Mouse (Mus musculus) ES-Bruce4 (cell line): Measurements from ENCODE around the gene Srl. TPM values are rescaled to one million over a fixed set of nuclear protein-coding genes. Genes with fewer than 3 reads are reported as not detected.

Experiments
- H3K27ac ChIP-seq: 2 replicates; pipeline ENCODE4 v1.5.1; 2012; ENCODE audit warnings: low read length, inconsistent platforms; ENCODE audit not compliant: insufficient read depth
- H3K27me3 ChIP-seq: 2 replicates; pipeline ENCODE4 v1.6.1; 2012; ENCODE audit warnings: mild to moderate bottlenecking, low read length, inconsistent platforms; ENCODE audit not compliant: control insufficient read depth, poor library complexity, insufficient read depth, severe bottlenecking
- H3K36me3 ChIP-seq: 2 replicates; pipeline ENCODE4 v1.6.1; 2012; ENCODE audit warnings: inconsistent platforms, mild to moderate bottlenecking, low read length, moderate library complexity; ENCODE audit not compliant: control insufficient read depth, poor library complexity, insufficient read depth, severe bottlenecking
- H3K4me1 ChIP-seq: one replicate; pipeline ENCODE4 v1.8.1; 2011; ENCODE audit warnings: low read length; ENCODE audit not compliant: control insufficient read depth, insufficient read depth
- H3K4me3 ChIP-seq: 2 replicates; pipeline ENCODE4 v1.5.1; 2011; ENCODE audit warnings: low read depth, mild to moderate bottlenecking, low read length
- H3K9ac ChIP-seq: 2 replicates; pipeline ENCODE4 v1.6.1; 2012; ENCODE audit warnings: low read depth, mild to moderate bottlenecking, inconsistent platforms; ENCODE audit not compliant: poor library complexity, severe bottlenecking
- H3K9me3 ChIP-seq: replicated peaks from 2 replicates; pipeline ENCODE4 v1.6.1; 2012; ENCODE audit warnings: mild to moderate bottlenecking, low read length, inconsistent platforms; ENCODE audit not compliant: control insufficient read depth, poor library complexity, insufficient read depth, severe bottlenecking
- CTCF ChIP-seq: IDR thresholded peaks from one replicate; pipeline ENCODE4 v1.8.1; 2011; ENCODE audit warnings: low read depth, low read length
- EP300 ChIP-seq: IDR thresholded peaks from 2 replicates; pipeline ENCODE4 v1.6.1; 2011; ENCODE audit warnings: low read depth, low read length; ENCODE audit not compliant: insufficient read depth
- POLR2A ChIP-seq: IDR thresholded peaks from one replicate; pipeline ENCODE4 v1.8.1; 2011; ENCODE audit warnings: low read length; ENCODE audit not compliant: insufficient read depth
- polyA plus RNA-seq: library from polyadenylated mRNA; stranded (reverse); fragments of >200 nt; gene quantifications from 2 replicates; pipeline ENCODE4 v1.2.4, GENCODE M21; 2011; ENCODE audit warnings: low read depth; ENCODE audit not compliant: missing spikeins, insufficient read depth, insufficient read length

Gene Srl
- polyA plus RNA-seq, 1 experiment = 30.0 TPM

- Histone ChIP-seq H3K4me1 (no peaks in the 10 kb centered on the region), H3K27ac (no peak overlapping the region), H3K4me3 (no peak overlapping the region), H3K9ac (no peak overlapping the region), H3K27me3 (no peaks in the 10 kb centered on the region), H3K9me3 (no peaks in the 10 kb centered on the region), H3K36me3 (no peaks in the 10 kb centered on the region)
- TF ChIP-seq EP300 = no peak
- TF ChIP-seq POLR2A = no peak
- no peak for TF ChIP-seq CTCF
Measured at GRCm38 (mm10) chr16:4570737-4571136, 29.1 kb upstream of the Srl start.

- H3K4me3 ChIP-seq = no peak overlapping the region
- H3K9ac ChIP-seq = no peak overlapping the region
- H3K9me3 ChIP-seq = no peaks in the 10 kb centered on the region
- no peak overlapping the region for H3K27ac ChIP-seq
- H3K27me3 ChIP-seq = no peaks in the 10 kb centered on the region
- no peaks in the 10 kb centered on the region for H3K4me1 ChIP-seq
- no peaks in the 10 kb centered on the region for H3K36me3 ChIP-seq
- TF ChIP-seq CTCF (peak; percentile 83), POLR2A (no peak), EP300 (no peak)
Measured at GRCm38 (mm10) chr16:4567912-4568311, 26.3 kb upstream of the Srl start.

DNA sequence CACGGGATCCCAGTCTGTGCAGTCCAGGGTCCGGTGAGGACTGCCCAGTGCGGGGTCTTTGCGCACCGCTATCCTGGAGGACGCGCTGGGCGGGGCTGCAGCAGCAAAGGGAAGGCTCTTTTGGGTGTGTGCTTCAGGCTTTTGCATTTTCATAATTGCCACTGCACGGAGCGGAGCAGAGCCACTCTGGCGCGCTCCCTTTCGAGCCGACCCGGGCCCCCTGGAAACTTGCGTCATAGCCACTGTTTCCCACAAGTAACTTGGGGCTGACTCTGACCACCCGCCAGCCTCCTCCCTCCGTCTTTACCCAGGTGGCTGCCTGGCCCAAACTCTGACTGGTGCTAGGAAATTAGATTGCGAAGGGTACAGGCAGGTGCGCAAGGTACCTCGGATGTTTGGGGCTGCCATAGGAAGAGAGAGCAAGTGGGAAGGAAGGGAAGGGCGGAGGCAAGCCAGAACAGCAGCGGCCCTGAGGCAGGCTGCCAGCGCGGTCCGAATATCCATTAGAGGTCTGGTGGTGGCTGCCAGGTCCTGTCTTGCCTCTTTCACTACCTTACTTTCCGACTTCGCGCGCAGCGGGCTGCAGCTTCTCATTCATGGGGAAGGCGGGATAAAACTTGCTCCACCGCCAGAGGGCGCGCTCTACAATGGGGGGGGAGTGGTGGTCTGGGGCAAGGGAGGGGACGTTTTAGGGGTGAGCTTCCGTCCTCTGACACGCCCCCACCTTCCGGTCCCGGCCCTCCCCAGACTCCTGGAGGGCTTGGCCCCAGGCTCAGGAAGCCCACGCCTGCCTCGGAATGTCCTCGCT is 18.7 kb upstream of the Srl start:
- Histone ChIP-seq H3K9ac (peak overlapping the region; percentile 96), H3K27ac (peak overlapping the region; percentile 60), H3K36me3 (no peaks in the 10 kb centered on the region), H3K4me3 (peak overlapping the region; percentile 96), H3K4me1 (no peaks in the 10 kb centered on the region), H3K27me3 (no peaks in the 10 kb centered on the region), H3K9me3 (no peaks in the 10 kb centered on the region)
- TF ChIP-seq EP300 (peak; percentile 65; the same call in 1 of the 2 replicates), CTCF (peak; percentile 71), POLR2A (peak; percentile 46)

DNA sequence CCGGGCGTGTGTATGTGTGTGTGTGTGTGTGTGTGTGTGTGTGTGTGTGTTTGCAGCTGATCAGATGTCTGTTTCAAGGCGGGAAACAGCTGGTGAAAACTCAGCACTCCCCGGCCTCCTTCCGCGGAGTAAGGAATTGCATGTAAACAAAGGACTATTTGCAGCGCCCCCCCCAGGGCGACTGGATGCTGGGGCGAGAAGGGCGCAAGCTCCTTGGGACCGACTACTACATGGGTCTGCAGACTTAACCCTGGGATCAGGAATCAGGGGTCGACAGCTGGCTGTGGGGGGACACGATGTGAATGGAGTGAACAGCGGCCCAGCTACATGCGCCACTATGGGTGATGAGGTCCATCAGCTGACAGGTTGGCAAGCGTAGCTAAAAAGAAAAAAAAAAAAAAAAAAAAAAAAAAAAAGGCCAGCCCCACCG is 18.1 kb upstream of the Srl start, which contains the start of gene Tfap4:
Gene Tfap4, minus strand, starts transcription at position 140 of the 430 bp plus-strand sequence.
- Histone ChIP-seq H3K9ac (peak within 1 kb of the TSS; percentile 96), H3K4me3 (peak within 1 kb of the TSS; percentile 96), H3K9me3 (no peaks in the 10 kb centered on the region), H3K27me3 (no peaks in the 10 kb centered on the region), H3K4me1 (peaks cover 2% of the 10 kb centered on the region), H3K36me3 (no peaks in the 10 kb centered on the region), H3K27ac (peak within 1 kb of the TSS; percentile 63)
- TF ChIP-seq EP300 = peak; percentile 77
- no peak for TF ChIP-seq POLR2A
- peak; percentile 42 for TF ChIP-seq CTCF

DNA sequence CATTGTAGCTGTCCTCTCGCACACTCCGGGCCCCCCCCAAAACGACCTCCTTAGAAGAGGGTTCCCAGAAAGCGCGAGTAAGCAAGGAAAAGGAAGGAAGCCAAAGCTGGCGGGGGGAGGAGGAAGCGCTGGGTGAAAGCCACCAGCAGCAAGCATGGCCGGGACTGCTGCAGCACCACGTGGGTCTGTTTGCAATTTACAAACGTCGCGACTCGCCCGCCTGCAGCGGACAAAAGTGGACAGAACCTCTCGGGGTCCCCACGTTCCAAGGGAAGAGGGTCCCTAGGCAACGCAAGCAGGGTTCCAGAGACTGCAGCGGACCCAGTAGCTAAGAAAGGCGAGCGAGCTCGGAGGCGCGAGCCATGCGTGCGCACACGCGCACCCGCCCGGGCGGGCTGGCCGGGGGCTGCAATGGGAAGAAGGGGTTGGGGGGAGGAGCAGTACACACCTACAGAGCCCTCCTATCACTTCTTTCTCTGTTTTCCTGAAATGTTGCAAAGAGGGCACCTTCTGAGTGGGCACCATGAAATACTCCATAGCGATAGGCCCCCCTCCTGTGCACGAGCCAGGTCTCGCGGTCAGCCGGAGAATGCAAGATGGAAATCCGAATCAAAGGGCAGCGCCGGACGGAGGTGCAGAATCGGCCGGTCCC is 17.5 kb upstream of the Srl start:
- TF ChIP-seq POLR2A = no peak
- no peak for TF ChIP-seq EP300
- no peak for TF ChIP-seq CTCF
- H3K9ac ChIP-seq = peak overlapping the region; percentile 96
- H3K36me3 ChIP-seq = no peaks in the 10 kb centered on the region
- H3K27ac ChIP-seq = peak overlapping the region; percentile 63
- H3K4me1 ChIP-seq = peaks cover 3% of the 10 kb centered on the region
- H3K27me3 ChIP-seq = no peaks in the 10 kb centered on the region
- peak overlapping the region; percentile 96 for H3K4me3 ChIP-seq
- no peaks in the 10 kb centered on the region for H3K9me3 ChIP-seq
